Mouse (Mus musculus) intestine, embryonic 14.5 days (tissue): ENCODE results near the gene Hoxa9. TPM values are rescaled to one million over a fixed set of nuclear protein-coding genes. Genes with fewer than 3 reads are reported as not detected.

Experiments used
- ATAC-seq: fragments of 200-750 bp; cut with Nextera tagmentation; replicated peaks from 2 replicates; pipeline ENCODE4 v1.8.0; 2017; ENCODE audit warnings: low read depth, moderate number of reproducible peaks, moderate TSS enrichment, moderate library complexity; ENCODE audit not compliant: low FRiP score, low TSS enrichment
- DNase-seq: peaks from one replicate; pipeline ENCODE4 v3.0.0-alpha.2; 2018; ENCODE audit warnings: low spot score
- H3K27ac ChIP-seq: fragments of 300-500 bp; sonication (generic); 2 replicates; pipeline ENCODE4 v1.5.1; 2014; ENCODE audit warnings: low read depth, mild to moderate bottlenecking, control low read depth
- H3K27me3 ChIP-seq: fragments of 300-500 bp; sonication (generic); replicated peaks from 2 replicates; pipeline ENCODE4 v1.6.1; 2014; ENCODE audit warnings: low read length, control low read depth; ENCODE audit not compliant: control insufficient read depth, insufficient read depth
- H3K36me3 ChIP-seq: fragments of 300-500 bp; sonication (generic); 2 replicates; pipeline ENCODE4 v1.6.1; 2014; ENCODE audit warnings: low read length, control low read depth; ENCODE audit not compliant: control insufficient read depth, insufficient read depth
- H3K4me1 ChIP-seq: fragments of 300-500 bp; sonication (generic); replicated peaks from 2 replicates; pipeline ENCODE4 v1.6.1; 2014; ENCODE audit warnings: low read length, control low read depth, mixed read lengths; ENCODE audit not compliant: control insufficient read depth, insufficient read depth
- H3K4me2 ChIP-seq: fragments of 300-500 bp; sonication (generic); 2 replicates; pipeline ENCODE4 v1.6.1; 2014; ENCODE audit warnings: low read length
- H3K4me3 ChIP-seq: fragments of 300-500 bp; sonication (generic); 2 replicates; pipeline ENCODE4 v1.5.1; 2014; ENCODE audit warnings: low read depth, low read length, control low read depth, mixed read lengths
- H3K9ac ChIP-seq: fragments of 300-500 bp; sonication (generic); 2 replicates; pipeline ENCODE4 v1.6.1; 2014; ENCODE audit warnings: mild to moderate bottlenecking, low read length
- H3K9me3 ChIP-seq: fragments of 300-500 bp; sonication (generic); 2 replicates; pipeline ENCODE4 v1.6.1; 2016; ENCODE audit warnings: low read length, control low read depth; ENCODE audit not compliant: control insufficient read depth
- WGBS: fragments of 180-500 bp; shearing (Covaris S2); extraction: QIAGEN DNeasy Blood & Tissue Kit; methylation state at CpG from one replicate; pipeline ENCODE4 v1.1.7; 2014; 5-methylcytosine and 5-hydroxymethylcytosine counted together
- polyA plus RNA-seq: library from polyadenylated mRNA; unstranded; fragments of >200 nt; fragmentation: Nextera tagmentation; extraction: Ambion mirVana; gene quantifications from 2 replicates; pipeline ENCODE4 v1.2.1, GENCODE M21; 2014

The Hoxa9 gene
- polyA plus RNA-seq, 1 experiment from 2014 or later, result 4.2 TPM

DNA sequence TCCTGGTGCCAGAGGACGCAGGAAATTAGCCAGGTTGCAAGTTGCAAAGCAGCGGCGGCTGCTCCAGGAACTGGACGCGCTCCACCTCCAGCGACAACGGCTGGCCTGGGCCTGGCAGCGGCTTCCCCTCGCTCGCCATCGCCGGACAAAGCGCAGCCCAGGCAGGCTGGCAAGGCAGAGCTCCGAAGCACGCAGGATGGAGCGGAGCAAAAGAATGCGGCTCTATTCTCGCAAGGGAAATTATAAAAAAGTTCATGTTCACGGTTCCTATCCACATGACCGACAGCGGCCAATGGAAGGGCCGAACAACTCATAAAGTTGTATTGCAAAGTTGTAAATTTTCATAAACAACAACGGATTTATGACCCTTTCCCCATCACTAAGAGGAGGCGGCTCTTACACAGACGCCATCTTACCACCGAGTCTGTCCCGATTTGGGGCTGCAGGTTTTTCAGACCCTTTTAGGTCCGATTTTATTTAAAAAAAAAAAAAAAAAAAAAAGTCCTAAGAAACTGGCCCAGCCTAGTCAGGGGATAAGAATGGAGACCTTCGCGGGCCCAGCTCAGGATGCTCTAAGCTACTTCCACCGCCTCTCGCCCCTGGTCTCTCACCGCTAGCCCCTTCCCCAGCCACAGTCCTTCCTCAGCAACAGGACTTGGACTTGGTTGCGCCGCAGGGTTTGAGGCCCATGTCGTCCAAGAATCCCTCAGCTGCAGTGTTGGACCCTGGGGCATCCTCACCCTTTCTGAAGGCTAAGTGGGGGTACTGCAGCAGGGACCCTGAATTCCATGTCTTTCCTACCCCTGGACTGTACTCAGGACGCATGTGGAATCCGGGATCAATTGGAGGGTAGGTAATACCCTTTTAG lies 17.5 kb downstream of the Hoxa9 start, which contains the start of the genes Hoxa3 and Gm28308:
TSS of gene Hoxa3 (minus strand) at position 218 of the 868 bp plus-strand sequence.
TSS of gene Gm28308 (minus strand) at position 221 of the 868 bp plus-strand sequence.
- Histone ChIP-seq H3K27ac (peak within 1 kb of the TSS; percentile 87), H3K36me3 (no peaks in the 10 kb centered on the region), H3K27me3 (peaks cover 86% of the 10 kb centered on the region), H3K9me3 (no peaks in the 10 kb centered on the region), H3K4me2 (peak within 1 kb of the TSS; percentile 78), H3K4me3 (peak within 1 kb of the TSS; percentile 64), H3K4me1 (peaks cover 30% of the 10 kb centered on the region), H3K9ac (peak within 1 kb of the TSS; percentile 69)
- DNase-seq (peak; percentile 78), ATAC-seq (peak; percentile 36; the same call in 1 of the 2 replicates)
- whole genome bisulfite sequencing, result 5% methylated on average over 38 of the region's 38 CpGs

DNA sequence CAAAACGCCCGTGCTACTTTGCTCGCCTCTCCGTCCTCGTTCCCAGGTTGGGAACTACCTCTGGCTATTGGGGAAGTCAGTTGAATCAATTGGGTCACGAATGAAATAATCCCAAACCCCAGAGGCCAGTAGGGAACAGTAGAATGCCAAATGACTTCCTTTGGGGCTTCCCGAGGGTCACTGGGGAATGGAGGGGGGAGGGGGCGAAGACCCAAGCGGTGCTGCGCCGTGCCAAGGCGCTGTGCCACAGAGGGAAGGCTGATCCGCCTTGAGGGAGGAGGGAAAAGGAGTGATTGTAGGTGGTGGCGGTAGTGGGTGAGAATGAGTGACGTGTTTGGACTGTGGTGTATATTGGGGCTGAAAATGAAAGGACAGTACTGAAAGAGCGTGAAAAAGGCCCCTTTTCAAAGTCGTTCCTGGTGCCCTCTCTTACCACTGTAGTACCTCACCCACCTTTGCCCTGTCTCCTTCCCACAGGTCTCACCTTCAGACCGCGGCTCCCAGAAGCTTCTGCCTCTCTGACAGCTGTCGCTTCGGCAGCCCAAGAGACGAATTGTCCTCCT lies 18.3 kb downstream of the Hoxa9 start:
- Histone ChIP-seq H3K27me3 (peaks cover 81% of the 10 kb centered on the region), H3K36me3 (no peaks in the 10 kb centered on the region), H3K9ac (peak overlapping the region; percentile 69), H3K4me3 (peak overlapping the region; percentile 64), H3K4me2 (peak overlapping the region; percentile 78), H3K9me3 (no peaks in the 10 kb centered on the region), H3K4me1 (peaks cover 32% of the 10 kb centered on the region), H3K27ac (peak overlapping the region; percentile 87)
- 5% methylated on average over 22 of the region's 22 CpGs for WGBS
- DNase-seq (peak; percentile 75), ATAC-seq (no peak)

DNA sequence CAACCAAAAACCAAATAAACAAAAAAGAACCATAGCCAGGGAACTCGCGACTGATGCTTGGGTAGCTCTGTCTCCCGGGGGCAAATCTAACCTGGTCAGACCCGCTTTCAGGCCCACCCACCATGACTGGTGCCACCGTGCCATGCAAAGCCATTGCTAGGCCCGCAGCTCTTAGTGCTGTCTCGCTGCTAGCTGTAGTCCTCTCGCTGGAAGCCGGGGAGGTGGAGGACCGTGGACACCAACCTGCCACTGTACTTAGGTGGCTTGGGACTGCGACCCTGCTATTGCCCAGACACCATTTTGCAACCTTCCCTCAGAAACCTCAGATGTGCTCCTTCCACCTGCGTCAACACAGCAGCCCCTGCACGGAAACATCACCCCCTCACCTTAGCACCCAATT lies 18.9 kb downstream of the Hoxa9 start:
- Histone ChIP-seq H3K4me1 (peaks cover 34% of the 10 kb centered on the region), H3K27ac (peak overlapping the region; percentile 87; the same call in 1 of the 2 replicates), H3K4me3 (peak overlapping the region; percentile 64), H3K4me2 (peak overlapping the region; percentile 78), H3K27me3 (peaks cover 84% of the 10 kb centered on the region), H3K9me3 (no peaks in the 10 kb centered on the region), H3K9ac (peak overlapping the region; percentile 69), H3K36me3 (no peaks in the 10 kb centered on the region)
- ATAC-seq (no peak), DNase-seq (peak; percentile 81)
- 4% methylated on average over 13 of the region's 13 CpGs for WGBS

DNA sequence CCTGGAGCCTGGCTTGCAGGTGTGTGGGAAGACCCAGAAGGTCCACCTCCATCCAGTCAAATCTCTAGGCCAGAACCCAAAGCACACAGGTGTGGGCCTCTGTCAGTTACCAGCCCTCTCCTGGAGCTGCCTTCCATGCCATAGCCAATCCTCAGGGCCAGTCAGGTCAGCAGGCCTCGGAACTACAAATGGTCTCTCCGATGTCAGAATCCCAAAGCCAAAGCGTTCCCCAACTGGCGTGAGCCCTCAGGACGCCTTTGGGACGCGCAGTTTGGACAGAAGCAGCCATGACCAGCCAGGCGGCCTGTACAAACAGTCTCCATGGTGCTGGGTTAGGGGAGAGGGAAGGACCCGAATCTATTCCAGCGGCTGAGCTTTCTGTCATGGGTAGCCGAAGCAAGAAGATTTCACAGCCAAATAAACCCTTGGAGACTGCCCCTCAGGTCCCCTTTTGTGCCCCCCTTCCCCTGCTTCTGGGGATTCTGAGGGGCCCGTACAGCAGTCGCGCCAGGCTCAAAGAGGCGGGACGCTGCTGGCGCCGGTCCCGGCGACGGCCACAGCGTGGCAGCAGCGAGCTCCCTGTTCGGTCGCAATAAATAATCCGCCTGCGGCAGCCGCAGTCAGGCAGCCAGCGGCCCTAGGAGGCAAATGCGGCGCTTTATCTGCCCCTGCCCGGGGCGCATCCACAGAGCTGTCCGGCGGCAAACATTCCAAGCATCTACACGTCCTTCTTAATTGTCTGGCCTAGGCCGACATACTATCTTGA lies 19.5 kb downstream of the Hoxa9 start:
- DNase-seq (peak; percentile 83), ATAC-seq (peak; percentile 37)
- Histone ChIP-seq H3K4me3 (peak overlapping the region; percentile 64), H3K27ac (peak overlapping the region; percentile 87; the same call in 1 of the 2 replicates), H3K36me3 (no peaks in the 10 kb centered on the region), H3K4me2 (peak overlapping the region; percentile 78), H3K27me3 (peaks cover 80% of the 10 kb centered on the region), H3K9ac (peak overlapping the region; percentile 69), H3K4me1 (peaks cover 38% of the 10 kb centered on the region), H3K9me3 (no peaks in the 10 kb centered on the region)
- 2% methylated on average over 37 of the region's 37 CpGs for WGBS

DNA sequence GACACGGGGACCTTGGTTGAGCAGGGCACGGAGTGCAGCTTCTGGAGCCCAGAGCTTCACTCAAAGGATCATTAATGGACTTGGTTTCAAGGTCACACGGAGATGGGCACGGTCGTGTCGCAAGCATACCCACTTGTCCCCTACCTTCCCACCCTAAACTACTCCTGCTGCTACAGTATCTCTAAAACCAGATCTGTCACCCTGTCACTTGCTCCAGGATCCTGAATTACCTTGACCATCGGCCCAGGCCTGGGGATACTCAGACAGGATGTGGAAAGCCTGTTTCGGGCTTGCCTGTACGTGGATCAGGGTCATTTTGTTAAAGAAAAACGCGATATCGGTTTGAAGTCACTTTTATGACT lies 21.2 kb downstream of the Hoxa9 start:
- Histone ChIP-seq H3K4me3 (peak overlapping the region; percentile 36), H3K27me3 (peaks cover 73% of the 10 kb centered on the region), H3K4me2 (peak overlapping the region; percentile 78), H3K4me1 (peaks cover 41% of the 10 kb centered on the region), H3K9me3 (no peaks in the 10 kb centered on the region), H3K27ac (no peak overlapping the region), H3K9ac (peak overlapping the region; percentile 51), H3K36me3 (0 out of 2 replicates have a peak, but pooled peaks cover 4% of the 10 kb centered on the region)
- WGBS, result 33% methylated on average over 12 of the region's 12 CpGs
- DNase-seq (peak; percentile 67), ATAC-seq (no peak)

DNA sequence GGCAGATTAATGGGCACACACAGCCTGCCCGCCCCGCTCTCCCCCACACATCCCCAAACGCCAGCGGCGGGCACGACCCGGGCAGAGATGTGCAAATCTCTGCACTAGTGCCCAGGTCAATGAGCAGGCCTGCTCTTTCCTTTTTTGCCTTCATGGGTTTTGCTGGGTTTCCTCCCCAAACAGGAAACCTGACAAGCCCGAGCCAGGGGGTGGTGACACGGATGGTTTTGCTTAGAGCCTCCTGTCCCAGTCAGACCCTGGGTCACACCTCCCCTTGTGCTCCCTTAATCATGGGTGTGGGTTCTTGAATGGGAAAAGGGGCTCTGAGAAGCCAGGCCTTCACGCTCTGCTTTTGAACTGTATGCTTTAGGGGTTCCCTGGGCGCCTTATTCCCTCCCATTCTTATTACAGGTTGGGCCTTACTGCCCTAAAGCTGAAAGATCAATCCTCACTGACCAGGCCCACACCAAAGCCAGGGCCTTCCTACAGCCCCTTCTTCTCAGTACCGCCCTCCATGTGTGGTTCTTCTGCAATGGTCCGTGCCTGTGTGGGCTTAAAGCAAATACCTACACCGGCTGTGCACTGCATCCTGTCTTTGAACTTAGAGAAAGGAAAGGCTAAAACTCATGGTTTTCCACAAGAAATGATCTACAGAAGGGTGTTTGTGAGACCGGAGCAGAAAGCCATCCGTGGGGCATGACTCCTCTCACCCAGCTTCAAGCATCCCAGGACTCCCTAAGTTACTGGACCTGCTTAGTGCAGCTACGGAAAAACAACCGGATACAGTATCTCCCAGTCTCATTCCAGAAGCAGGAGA lies 21.8 kb downstream of the Hoxa9 start:
- peaks cover 42% of the 10 kb centered on the region for H3K4me1 ChIP-seq
- peaks cover 67% of the 10 kb centered on the region for H3K27me3 ChIP-seq

DNA sequence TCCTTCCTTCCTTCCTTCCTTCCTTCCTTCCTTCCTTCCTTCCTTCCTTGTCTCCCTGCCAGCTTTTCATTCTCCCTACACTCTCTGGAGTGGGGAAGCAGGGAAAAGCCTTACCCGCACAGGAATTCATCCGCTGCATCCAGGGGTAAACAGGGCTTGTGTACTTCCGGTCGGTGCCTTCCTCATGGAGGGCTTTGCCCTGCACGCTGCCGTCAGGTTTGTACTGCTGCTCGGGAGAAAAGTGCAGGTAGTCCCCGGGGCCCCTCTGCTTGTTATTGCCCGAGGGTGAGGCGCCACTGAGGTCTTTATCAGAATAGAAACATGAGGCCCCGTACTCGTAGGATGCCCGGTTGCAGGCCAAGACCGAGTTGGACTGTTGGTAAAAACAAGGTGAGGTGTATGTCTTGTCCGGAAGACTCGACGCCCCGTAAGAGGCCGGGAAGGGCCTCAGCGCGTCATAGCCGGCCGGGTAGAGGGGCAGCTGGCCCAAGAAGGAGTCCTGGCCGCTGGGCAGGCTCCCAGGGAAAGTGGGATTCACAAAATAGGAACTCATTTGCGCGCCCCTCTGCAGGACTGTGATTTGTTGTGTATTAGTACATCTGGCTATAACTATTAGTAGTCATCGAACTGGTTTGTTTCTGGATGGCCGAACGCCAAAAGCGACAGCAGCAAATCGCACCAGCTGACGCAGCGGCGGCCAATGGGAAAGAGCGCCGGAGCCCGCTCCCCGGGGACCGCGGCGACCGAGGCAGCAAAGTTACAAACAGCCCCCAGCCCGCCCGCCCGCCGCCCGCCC lies 22.6 kb downstream of the Hoxa9 start, which contains the start of gene Hoxa6:
TSS of gene Hoxa6 (minus strand) at position 651 of the 796 bp plus-strand sequence.
- peaks cover 39% of the 10 kb centered on the region for H3K4me1 ChIP-seq
- 0 out of 2 replicates have a peak, but pooled peaks cover 4% of the 10 kb centered on the region for H3K36me3 ChIP-seq
- peak within 1 kb of the TSS; percentile 51 for H3K9ac ChIP-seq
- H3K27ac ChIP-seq, result peak within 1 kb of the TSS; percentile 57
- H3K4me3 ChIP-seq, result peak within 1 kb of the TSS; percentile 36
- H3K27me3 ChIP-seq, result peaks cover 59% of the 10 kb centered on the region
- no peak; the same call in 1 of the 2 replicates for ATAC-seq
- H3K4me2 ChIP-seq, result peak within 1 kb of the TSS; percentile 78
- WGBS, result 4% methylated on average over 47 of the region's 47 CpGs
- no peaks in the 10 kb centered on the region for H3K9me3 ChIP-seq
- peak; percentile 78 for DNase-seq

More for the DNA sequence above, 21.8 kb downstream of the Hoxa9 start:
- DNase-seq, result peak; percentile 75
- H3K27ac ChIP-seq, result peak overlapping the region; percentile 57
- peak overlapping the region; percentile 78 for H3K4me2 ChIP-seq
- 20% methylated on average over 18 of the region's 18 CpGs for WGBS
- peak overlapping the region; percentile 36 for H3K4me3 ChIP-seq
- H3K9ac ChIP-seq, result peak overlapping the region; percentile 51
- H3K9me3 ChIP-seq, result no peaks in the 10 kb centered on the region
- ATAC-seq, result no peak
- H3K36me3 ChIP-seq, result 0 out of 2 replicates have a peak, but pooled peaks cover 4% of the 10 kb centered on the region
